Mouse (Mus musculus) heart, adult 2 months (tissue): ENCODE data around the gene Aif1l.

Experiments
- CTCF ChIP-seq: fragments of 200-600 bp; IDR thresholded peaks from 2 replicates; pipeline ENCODE4 v1.8.1; 2022; ENCODE audit warnings: antibody characterized with exemption, mild to moderate bottlenecking, moderate library complexity
- EP300 ChIP-seq: fragments of 200-500 bp; IDR thresholded peaks from 2 replicates; pipeline ENCODE4 v1.6.1; 2011; ENCODE audit warnings: low read depth, low read length, control low read depth; ENCODE audit not compliant: insufficient read depth
- POLR2A ChIP-seq: fragments of 200-500 bp; IDR thresholded peaks from 2 replicates; pipeline ENCODE4 v1.6.1; 2011; ENCODE audit warnings: mild to moderate bottlenecking, low read depth, low read length, control low read depth; ENCODE audit not compliant: insufficient read depth

DNA sequence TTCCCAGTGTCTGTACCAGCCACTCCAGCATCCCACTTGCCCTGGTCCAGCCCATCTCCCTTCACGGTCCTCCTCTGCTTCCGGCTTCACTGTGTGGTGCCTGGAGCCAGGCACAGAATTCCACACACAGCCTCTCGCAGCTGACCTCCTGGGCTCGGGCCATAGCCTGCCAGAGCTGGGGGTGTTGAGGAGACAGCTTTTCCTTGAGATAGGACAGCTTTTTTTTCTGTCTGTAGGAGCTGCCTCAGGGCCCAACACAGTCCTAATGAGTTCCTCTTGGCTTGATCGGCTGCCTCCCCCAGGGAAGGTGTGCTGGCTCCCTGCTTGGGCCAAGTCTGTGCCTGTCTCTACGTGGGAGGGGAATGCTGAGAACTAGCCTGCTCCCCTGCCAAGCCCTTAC, 45.9 kb upstream of the Aif1l start:
- TF ChIP-seq CTCF (no peak), EP300 (no peak), POLR2A (no peak)
